Mouse (Mus musculus): Measurements from ENCODE around the gene Gm43517.

DNA sequence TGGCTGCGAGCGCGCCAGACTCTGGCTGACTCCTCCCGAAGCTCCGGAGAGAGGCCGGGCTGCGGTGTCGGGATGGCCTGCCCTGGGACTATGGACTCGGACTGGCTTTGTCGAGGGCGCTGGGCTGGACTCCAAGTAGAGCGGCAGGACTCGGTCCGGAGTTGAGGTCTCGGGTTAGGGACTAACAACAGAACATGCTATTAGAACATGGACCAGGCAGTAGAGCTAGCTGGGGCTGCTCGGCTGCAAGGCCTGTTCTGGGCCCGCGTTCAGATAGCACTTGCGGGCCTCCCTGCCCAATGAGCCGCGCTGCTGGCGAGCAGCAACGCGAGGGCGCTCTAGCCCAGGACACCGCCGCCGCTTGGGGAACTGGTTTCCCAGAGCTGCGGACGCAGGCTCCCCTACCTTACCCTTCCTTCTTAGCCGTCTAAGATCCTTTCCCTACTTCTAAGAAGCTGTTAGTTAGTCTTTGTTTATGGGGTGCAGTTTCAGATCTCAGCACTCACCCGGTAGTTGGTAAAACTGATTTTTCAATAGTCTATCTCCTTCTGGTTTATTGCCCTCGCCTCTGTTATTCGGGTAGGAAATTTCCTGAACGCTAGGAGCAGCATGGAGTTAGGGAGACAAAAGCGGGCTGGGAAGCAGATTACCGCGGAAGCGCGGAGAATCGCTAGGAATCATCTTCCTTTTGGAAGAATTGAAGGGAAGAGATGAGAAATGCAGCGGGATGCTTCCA, 6.5 kb downstream of the Gm43517 start:
- TF ChIP-seq CTCF (IDR thresholded peaks at IDR 0.05; ENCODE audit: borderline replicate concordance, insufficient read depth, low read depth, low read length) (no peak), POLR2A (IDR thresholded peaks at IDR 0.05; ENCODE audit: borderline replicate concordance, insufficient read depth, low read length) (no peak)
